Comparison of ENCODE assay signal across 20 mouse cellular contexts in the genomic region with DNA sequence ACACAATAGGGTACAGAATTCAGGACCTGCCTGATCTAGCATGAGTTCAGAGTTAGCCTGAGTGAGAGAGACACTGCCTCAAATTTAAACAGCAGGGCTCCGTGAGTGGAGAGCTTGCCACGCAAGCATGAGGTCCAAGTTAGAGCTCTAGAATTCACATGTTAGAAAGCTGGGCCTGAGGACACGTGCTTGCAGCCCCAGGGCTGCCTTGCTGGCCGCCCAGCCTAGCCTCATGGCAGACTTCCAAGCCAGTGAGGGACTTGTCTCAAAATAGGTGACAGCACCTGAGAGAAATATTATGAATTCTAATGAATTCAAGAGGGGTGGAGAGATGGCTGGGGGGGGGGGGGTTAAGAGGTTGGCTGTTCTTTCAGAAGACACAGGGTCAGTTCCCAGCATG. TPM values are rescaled to one million over a fixed set of nuclear protein-coding genes. Genes with fewer than 3 reads are reported as not detected.
DNase-seq lines count a peak whose midpoint lies in the region; ATAC-seq and TF ChIP-seq lines count a peak whose summit lies in the region.
"Had no signal": no experiment of that assay in that cellular context is flagged by ENCODE, and none has a peak within 500 bp of the region (broad histone marks: within the 10 kb centered on the region; RNA-seq: fewer than 3 reads in every experiment).

No protein-coding gene starts in this region.

- DNase-seq in heart, adult 11 months = peak; percentile 72
- no peak for DNase-seq in heart, postnatal 36 days
- peak; percentile 72 for DNase-seq in kidney, adult 2 months
- DNase-seq in left cerebral cortex, postnatal 4 days = peak; percentile 8
- DNase-seq in left cerebral cortex, adult 9 months (ENCODE audit: low spot score in 2 of 2) = no peak
- DNase-seq: adrenal gland, postnatal 14 days; cerebellum, adult 18-20 months; cerebellum, adult 9-11 months; gastrocnemius, postnatal 36 days; heart, adult 2 months; heart, postnatal 14 days had no signal

- no peak overlapping the region for H3K4me3 ChIP-seq in kidney, adult 2 months (ENCODE audit: insufficient read depth, low read depth, low read length)
- H3K4me3 ChIP-seq in kidney, embryonic 14.5 days (ENCODE audit: low read length) = no peak overlapping the region
- H3K4me3 ChIP-seq: embryonic facial prominence, embryonic 10.5 days; heart, adult 2 months; heart, embryonic 15.5 days; hindbrain, embryonic 15.5 days had no signal

- no peaks in the 10 kb centered on the region for H3K9me3 ChIP-seq in kidney, embryonic 14.5 days (ENCODE audit: control insufficient read depth, low read length)
- H3K9me3 ChIP-seq: embryonic facial prominence, embryonic 10.5 days; heart, embryonic 15.5 days; hindbrain, embryonic 15.5 days had no signal

- H3K4me2 ChIP-seq in kidney, embryonic 14.5 days (replicated peaks; ENCODE audit: low read depth, low read length) = no peak overlapping the region
- H3K4me2 ChIP-seq: heart, embryonic 11.5 days; heart, embryonic 15.5 days; hindbrain, embryonic 15.5 days had no signal

- 0 out of 2 replicates have a peak, but pooled peaks cover 2% of the 10 kb centered on the region for H3K4me1 ChIP-seq in kidney, adult 2 months (ENCODE audit: control insufficient read depth, insufficient read depth, low read length)
- H3K4me1 ChIP-seq in kidney, embryonic 14.5 days (ENCODE audit: control insufficient read depth, insufficient read depth, low read length) = no peaks in the 10 kb centered on the region
- H3K4me1 ChIP-seq: embryonic facial prominence, embryonic 10.5 days; heart, embryonic 15.5 days; hindbrain, embryonic 15.5 days had no signal

- no peak overlapping the region for H3K9ac ChIP-seq in kidney, embryonic 14.5 days (ENCODE audit: low read depth, low read length)
- H3K9ac ChIP-seq: heart, embryonic 15.5 days; hindbrain, embryonic 15.5 days had no signal

- no peaks in the 10 kb centered on the region for H3K27me3 ChIP-seq in kidney, adult 2 months (replicated peaks; ENCODE audit: control insufficient read depth, insufficient read depth, low read length)
- H3K27me3 ChIP-seq in kidney, embryonic 14.5 days (ENCODE audit: control insufficient read depth, insufficient read depth, low read length) = no peaks in the 10 kb centered on the region
- H3K27me3 ChIP-seq: CH12.LX; heart, embryonic 15.5 days; hindbrain, embryonic 15.5 days; Patski had no signal

- ATAC-seq in kidney, embryonic 14.5 days (ENCODE audit: low FRiP score, low TSS enrichment) = no peak
- ATAC-seq: activated CD4-positive, CD25-positive, alpha-beta regulatory T cell, adult 4 months; forebrain, embryonic 14.5 days; Patski had no signal

- no peak overlapping the region for H3K27ac ChIP-seq in kidney, adult 2 months (ENCODE audit: insufficient read depth, low read depth, low read length)
- no peak overlapping the region for H3K27ac ChIP-seq in kidney, embryonic 14.5 days (ENCODE audit: low read depth, low read length)
- H3K27ac ChIP-seq: embryonic facial prominence, embryonic 10.5 days; heart, adult 2 months; heart, embryonic 15.5 days; hindbrain, embryonic 15.5 days had no signal

- H3K36me3 ChIP-seq in kidney, adult 2 months (ENCODE audit: control insufficient read depth, insufficient read depth, low read length) = peaks cover 1% of the 10 kb centered on the region; the same call in 1 of the 2 replicates
- H3K36me3 ChIP-seq in kidney, embryonic 14.5 days (ENCODE audit: control insufficient read depth, insufficient read depth, low read length) = no peaks in the 10 kb centered on the region
- H3K36me3 ChIP-seq: embryonic facial prominence, embryonic 10.5 days; heart, embryonic 15.5 days; hindbrain, embryonic 15.5 days had no signal

- intact Hi-C loops in heart, postnatal 36 days (cut with DNase I) = no loop called here
- intact Hi-C loops in left cerebral cortex, postnatal 4 days (cut with DNase I) = no loop called here

- TF ChIP-seq POLR2A in kidney, adult 2 months (IDR thresholded peaks at IDR 0.05; ENCODE audit: low read depth, low read length) = no peak

- no peak for TF ChIP-seq CTCF in kidney, adult 2 months (conservative IDR thresholded peaks at IDR 0.05; ENCODE audit: insufficient read depth, insufficient read length, low read depth, low read length)

- WGBS in kidney, adult 2 months = 48% methylated on average over 4 of the region's 4 CpGs
- 91% methylated on average over 4 of the region's 4 CpGs for WGBS in kidney, embryonic 14.5 days

RNA-seq across cellular contexts. Expression of a gene that starts 17.1 kb away (rescaled TPM):
- 1 to 10 TPM; 2.2 to 2.4 TPM for total RNA-seq in heart, postnatal 36 days (2021)
- 81.5 and 102 TPM in 2 replicates for polyA plus RNA-seq in kidney, adult 2 months (2012; rRNA removed)
- polyA plus RNA-seq in kidney, embryonic 14.5 days (2014; fragmentation: Nextera tagmentation; extraction: Ambion mirVana) = 0.40 and 1.5 TPM in 2 replicates
- total RNA-seq in left cerebral cortex, postnatal 4 days (2021) = 1 to 10 TPM in 1 of 2 experiments, under 1 TPM in 1; 0.44 to 1.1 TPM
- total RNA-seq: CH12.LX had no signal
- polyA plus RNA-seq: activated CD4-positive, CD25-positive, alpha-beta regulatory T cell, adult 4 months had no signal

RNA-seq across cellular contexts. Expression of a gene that starts 21.5 kb away (rescaled TPM):
- under 1 TPM; 0.42 to 0.49 TPM for total RNA-seq in heart, postnatal 36 days (2021)
- 223 and 249 TPM in 2 replicates for polyA plus RNA-seq in kidney, adult 2 months (2012; rRNA removed)
- 0.43 and 0.80 TPM in 2 replicates for polyA plus RNA-seq in kidney, embryonic 14.5 days (2014; fragmentation: Nextera tagmentation; extraction: Ambion mirVana)
- total RNA-seq in left cerebral cortex, postnatal 4 days (2021) = under 1 TPM in 1 of 2 experiments, not detected in 1; 0.50 TPM
- total RNA-seq: CH12.LX had no signal
- polyA plus RNA-seq: embryonic facial prominence, embryonic 10.5 days; forebrain, embryonic 14.5 days; heart, embryonic 11.5 days; heart, embryonic 15.5 days had no signal

RNA-seq across cellular contexts. Expression of a gene that starts 48.0 kb away (rescaled TPM):
- 1 to 10 TPM; 5.3 to 6.7 TPM for total RNA-seq in heart, postnatal 36 days (2021)
- polyA plus RNA-seq in kidney, adult 2 months (2012; rRNA removed) = 15.8 and 17.4 TPM in 2 replicates
- 0.17 and 0.79 TPM in 2 replicates for polyA plus RNA-seq in kidney, embryonic 14.5 days (2014; fragmentation: Nextera tagmentation; extraction: Ambion mirVana)
- not detected for total RNA-seq in left cerebral cortex, postnatal 4 days (2021)
- total RNA-seq: CH12.LX had no signal
- polyA plus RNA-seq: activated CD4-positive, CD25-positive, alpha-beta regulatory T cell, adult 4 months; embryonic facial prominence, embryonic 10.5 days had no signal

Comparison
In these comparisons a context has a peak if more than half of its experiments do, and no peak if none do; other contexts are left out.
1. DNase-seq: peak in heart, adult 11 months (single experiment), kidney, adult 2 months (single experiment) and left cerebral cortex, postnatal 4 days (single experiment); none in heart, postnatal 36 days (0 of 2) and left cerebral cortex, adult 9 months (0 of 2).
2. RNA of a gene that starts 48.0 kb away (total RNA-seq): 5.3 to 6.7 TPM in heart, postnatal 36 days; not detected in left cerebral cortex, postnatal 4 days; every median in the first group is over 4 times any median in the second.